Mouse (Mus musculus) ES-Bruce4 (cell line): Measurements from ENCODE around the gene Akap6.

Experiments used
- CTCF ChIP-seq: IDR thresholded peaks from one replicate; pipeline ENCODE4 v1.8.1; 2011; ENCODE audit warnings: low read depth, low read length
- POLR2A ChIP-seq: IDR thresholded peaks from one replicate; pipeline ENCODE4 v1.8.1; 2011; ENCODE audit warnings: low read length; ENCODE audit not compliant: insufficient read depth

DNA sequence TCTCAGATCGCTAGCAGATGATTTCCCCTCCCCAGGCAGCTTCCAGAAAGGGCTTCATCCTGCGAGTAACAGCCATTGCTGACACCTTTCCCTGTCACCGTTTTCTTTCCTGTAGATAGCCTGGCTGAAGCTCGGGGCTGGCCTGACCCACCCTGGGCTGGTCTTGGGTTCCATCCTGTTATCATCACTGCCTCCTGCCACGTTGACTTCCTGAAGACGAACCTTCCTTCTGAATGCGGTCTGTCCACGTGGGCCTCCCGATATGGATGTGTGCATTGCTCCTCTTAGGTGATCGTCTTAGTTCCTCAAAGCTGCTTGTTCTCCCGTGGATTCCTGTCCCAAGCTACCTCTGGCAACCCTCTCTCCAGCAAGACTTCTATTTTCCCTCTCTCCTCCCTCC lies 448.5 kb downstream of the Akap6 start:
- no peak for TF ChIP-seq CTCF
- TF ChIP-seq POLR2A = no peak
